Mouse (Mus musculus): ENCODE results near the gene Zbtb11.
"Not testable (repeated sequence)": the region's sequence is repeated elsewhere in the genome, so short reads cannot be mapped to it uniquely, and the experiment has no call there.

The Zbtb11 gene

GRCm38 (mm10) chr16:56038090-56038489 lies 64.4 kb downstream of the Zbtb11 start:
- DNase-seq (ENCODE audit: low spot score), result no peak

GRCm38 (mm10) chr16:56048038-56048437 lies 74.4 kb downstream of the Zbtb11 start, which contains the start of gene Senp7:
Gene Senp7, plus strand, starts transcription at chr16:56048338.
- not testable (repeated sequence) for DNase-seq (ENCODE audit: low spot score)

DNA sequence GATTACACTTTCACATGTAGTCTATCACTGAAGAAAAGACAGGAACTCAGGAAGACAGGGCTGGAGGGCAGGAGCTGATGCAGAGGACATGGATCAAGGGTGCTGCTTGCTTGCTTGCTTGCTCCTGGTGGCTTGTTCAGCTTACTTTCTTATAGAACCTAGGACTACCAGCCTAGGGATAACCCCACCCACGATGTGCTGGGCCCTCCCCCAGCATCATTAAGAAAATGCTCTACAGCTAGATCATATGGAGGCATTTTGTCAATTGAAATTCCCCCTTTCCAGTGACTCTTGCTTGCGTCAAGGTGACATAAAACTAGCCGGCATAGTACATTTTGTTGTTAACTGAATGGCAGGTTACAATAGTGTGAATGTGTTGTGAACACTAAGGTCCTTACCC lies 82.2 kb downstream of the Zbtb11 start:
- DNase-seq (ENCODE audit: low spot score), result no peak

- no peak for DNase-seq (ENCODE audit: low spot score)
These were observed 83.4 kb downstream of the Zbtb11 start for GRCm38 (mm10) chr16:56056944-56057590.

DNA sequence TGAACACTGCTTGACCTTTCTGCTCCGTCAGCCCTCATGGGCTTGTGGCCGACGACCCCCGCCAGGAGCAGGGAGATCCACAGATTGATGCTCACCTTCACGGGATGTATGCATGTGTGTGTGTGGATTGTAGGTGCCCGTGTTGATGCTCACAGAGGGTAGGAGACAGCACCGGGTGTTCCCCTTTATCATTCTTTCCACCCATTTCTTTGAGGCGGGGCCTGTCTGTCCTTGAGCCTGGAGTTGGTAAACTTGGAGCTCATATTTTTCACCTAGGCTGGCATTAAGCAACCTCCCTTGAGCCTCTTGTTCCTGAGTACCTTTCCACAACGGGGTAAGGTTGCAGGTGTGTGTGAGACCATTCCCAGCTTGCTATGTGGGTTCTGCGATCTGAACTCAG lies 84.5 kb downstream of the Zbtb11 start:
- DNase-seq (ENCODE audit: low spot score), result no peak

Data from yolk sac, embryonic 10.5 days (tissue).